Mouse (Mus musculus): Measurements from ENCODE around the gene Unc45a. TPM values are rescaled to one million over a fixed set of nuclear protein-coding genes. Genes with fewer than 3 reads are reported as not detected.

The Unc45a gene
- 29.6 and 36.4 TPM in 2 replicates for polyA plus RNA-seq (2014; fragmentation: Nextera tagmentation; extraction: Ambion mirVana)

DNA sequence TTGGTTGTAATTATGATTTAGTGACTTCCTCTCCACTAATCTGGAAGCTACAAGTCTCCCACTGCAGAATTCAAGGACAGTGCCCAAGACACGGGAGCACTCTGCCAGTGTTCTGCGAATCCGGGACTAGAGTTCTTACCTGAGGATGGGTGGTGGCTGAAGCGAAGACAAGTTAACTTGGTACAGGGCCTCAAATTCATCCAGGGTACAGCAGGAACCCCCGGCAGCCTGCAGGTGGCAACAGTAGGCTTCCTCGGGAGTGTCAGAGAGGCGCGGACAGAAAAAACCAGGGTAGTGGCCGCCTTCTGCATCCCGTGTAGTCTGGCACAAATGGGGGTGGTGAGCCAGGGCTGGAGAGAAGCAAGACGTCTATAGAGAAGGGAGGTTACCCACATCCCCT lies at the start of gene Unc45a:
Gene Unc45a, minus strand, starts transcription at position 213 of the 400 bp plus-strand sequence.
- peak; percentile 78 for DNase-seq (ENCODE audit: low spot score)
- Histone ChIP-seq H3K9ac (ENCODE audit: low read length) (peak within 1 kb of the TSS; percentile 75), H3K4me3 (ENCODE audit: low read depth, low read length) (peak within 1 kb of the TSS; percentile 54), H3K4me1 (ENCODE audit: control insufficient read depth, insufficient read depth, low read length) (peaks cover 29% of the 10 kb centered on the region), H3K9me3 (replicated peaks; ENCODE audit: control insufficient read depth, low read length) (no peaks in the 10 kb centered on the region), H3K27ac (ENCODE audit: low read depth, low read length) (peak within 1 kb of the TSS; percentile 86), H3K4me2 (ENCODE audit: low read length) (peak within 1 kb of the TSS; percentile 85), H3K27me3 (replicated peaks; ENCODE audit: control insufficient read depth, insufficient read depth, low read length) (no peaks in the 10 kb centered on the region), H3K36me3 (ENCODE audit: control insufficient read depth, insufficient read depth, low read length) (peaks cover 21% of the 10 kb centered on the region)
- peak; percentile 42 for ATAC-seq
- WGBS: 1% methylated on average over 11 of the region's 11 CpGs

DNA sequence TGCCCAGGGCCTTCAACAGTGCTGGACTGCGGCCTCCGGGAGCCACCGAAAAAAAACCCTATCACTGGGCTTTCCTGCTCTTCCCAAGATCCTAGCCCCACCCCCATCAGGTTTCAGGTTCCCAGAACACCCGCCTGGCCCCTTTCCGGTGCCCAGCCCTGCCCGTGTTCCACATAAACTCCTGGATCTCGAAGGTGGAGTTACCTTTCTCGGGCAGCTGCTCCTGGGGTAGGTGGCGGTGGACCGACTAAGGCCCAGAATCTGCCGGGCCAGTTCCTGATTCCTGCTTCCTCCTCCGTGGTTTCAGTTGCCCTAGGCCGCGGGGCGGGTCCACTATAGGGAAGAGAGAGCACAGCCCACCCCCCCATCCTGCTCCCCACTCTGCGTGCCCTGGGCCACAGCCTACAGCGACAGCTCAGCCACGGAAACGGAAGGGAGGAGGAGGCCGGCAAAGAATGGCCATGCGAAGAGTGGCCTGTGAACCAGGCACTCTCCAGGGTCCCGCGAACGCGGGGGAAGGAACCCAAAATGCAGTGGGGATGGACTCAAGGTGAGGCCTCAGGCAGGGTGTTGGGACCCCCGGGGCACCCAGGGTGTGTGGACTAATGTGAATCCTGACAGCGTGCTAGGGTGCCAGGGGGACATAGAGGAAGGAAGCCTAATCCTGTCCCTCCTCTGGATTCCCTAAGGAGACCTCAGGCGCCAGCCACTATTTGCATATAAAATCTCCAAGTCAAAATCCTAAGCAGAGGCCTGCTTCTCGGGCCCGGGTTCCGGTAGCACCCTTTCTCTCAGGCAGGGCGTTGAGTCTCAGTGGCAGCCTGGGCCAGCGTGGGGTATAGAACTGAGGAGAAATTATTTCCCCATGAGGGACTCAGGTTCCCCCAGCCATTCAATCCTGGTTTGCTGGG lies 47.1 kb upstream of the Unc45a start, which contains the start of gene Fes:
Gene Fes, minus strand, starts transcription at position 314 of the 911 bp plus-strand sequence.
- H3K4me2 ChIP-seq (ENCODE audit: low read length): peak within 1 kb of the TSS; percentile 24
- no peaks in the 10 kb centered on the region for H3K4me1 ChIP-seq (ENCODE audit: control insufficient read depth, insufficient read depth, low read length)
- no peak for DNase-seq (ENCODE audit: low spot score)
- ATAC-seq: no peak
- WGBS: 14% methylated on average over 33 of the region's 33 CpGs
- H3K4me3 ChIP-seq (ENCODE audit: low read depth, low read length): no peak within 1 kb of the TSS
- peaks cover 19% of the 10 kb centered on the region for H3K27me3 ChIP-seq (replicated peaks; ENCODE audit: control insufficient read depth, insufficient read depth, low read length)
- no peaks in the 10 kb centered on the region for H3K9me3 ChIP-seq (replicated peaks; ENCODE audit: control insufficient read depth, low read length)
- peaks cover 28% of the 10 kb centered on the region for H3K36me3 ChIP-seq (ENCODE audit: control insufficient read depth, insufficient read depth, low read length)
- H3K27ac ChIP-seq (ENCODE audit: low read depth, low read length): no peak within 1 kb of the TSS
- H3K9ac ChIP-seq (ENCODE audit: low read length): peak within 1 kb of the TSS; percentile 43

DNA sequence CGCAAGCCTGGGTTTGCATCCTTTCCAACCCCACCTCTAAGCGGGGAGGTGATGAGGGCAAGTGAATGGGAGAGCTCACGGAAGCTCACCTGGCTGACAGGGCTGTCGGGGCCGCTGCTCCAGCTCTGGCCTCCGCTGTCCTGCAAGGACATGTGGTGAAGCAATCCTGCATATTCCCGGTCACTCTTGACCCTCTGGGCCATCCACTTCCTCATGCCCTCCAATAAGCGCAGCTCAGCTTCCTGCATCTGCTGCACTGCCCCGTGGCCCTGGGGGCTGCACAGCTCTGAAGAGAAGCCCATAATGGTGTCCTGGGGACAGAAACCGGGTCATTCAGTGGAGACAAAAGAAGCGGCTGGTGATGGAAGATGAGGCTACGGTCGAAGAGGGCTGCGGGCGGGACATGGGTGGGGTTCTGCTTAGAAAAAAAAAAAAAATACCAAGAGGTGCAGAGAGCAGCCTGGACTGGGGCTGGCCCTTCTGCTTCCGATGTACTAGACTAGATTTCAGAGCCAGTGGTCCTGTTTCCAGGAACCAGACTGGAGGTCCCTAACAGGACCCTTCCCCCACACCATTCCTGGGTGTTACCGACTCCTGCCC lies 46.3 kb upstream of the Unc45a start:
- peaks cover 19% of the 10 kb centered on the region for H3K27me3 ChIP-seq (replicated peaks; ENCODE audit: control insufficient read depth, insufficient read depth, low read length)
- H3K9me3 ChIP-seq (replicated peaks; ENCODE audit: control insufficient read depth, low read length): no peaks in the 10 kb centered on the region
- peak overlapping the region; percentile 24; the same call in 1 of the 2 replicates for H3K4me2 ChIP-seq (ENCODE audit: low read length)
- H3K4me3 ChIP-seq (ENCODE audit: low read depth, low read length): no peak overlapping the region
- H3K27ac ChIP-seq (ENCODE audit: low read depth, low read length): no peak overlapping the region
- no peak for DNase-seq (ENCODE audit: low spot score)
- WGBS: 32% methylated on average over 17 of the region's 17 CpGs
- H3K36me3 ChIP-seq (ENCODE audit: control insufficient read depth, insufficient read depth, low read length): peaks cover 21% of the 10 kb centered on the region
- ATAC-seq: no peak
- H3K4me1 ChIP-seq (ENCODE audit: control insufficient read depth, insufficient read depth, low read length): no peaks in the 10 kb centered on the region
- H3K9ac ChIP-seq (ENCODE audit: low read length): peak overlapping the region; percentile 43

DNA sequence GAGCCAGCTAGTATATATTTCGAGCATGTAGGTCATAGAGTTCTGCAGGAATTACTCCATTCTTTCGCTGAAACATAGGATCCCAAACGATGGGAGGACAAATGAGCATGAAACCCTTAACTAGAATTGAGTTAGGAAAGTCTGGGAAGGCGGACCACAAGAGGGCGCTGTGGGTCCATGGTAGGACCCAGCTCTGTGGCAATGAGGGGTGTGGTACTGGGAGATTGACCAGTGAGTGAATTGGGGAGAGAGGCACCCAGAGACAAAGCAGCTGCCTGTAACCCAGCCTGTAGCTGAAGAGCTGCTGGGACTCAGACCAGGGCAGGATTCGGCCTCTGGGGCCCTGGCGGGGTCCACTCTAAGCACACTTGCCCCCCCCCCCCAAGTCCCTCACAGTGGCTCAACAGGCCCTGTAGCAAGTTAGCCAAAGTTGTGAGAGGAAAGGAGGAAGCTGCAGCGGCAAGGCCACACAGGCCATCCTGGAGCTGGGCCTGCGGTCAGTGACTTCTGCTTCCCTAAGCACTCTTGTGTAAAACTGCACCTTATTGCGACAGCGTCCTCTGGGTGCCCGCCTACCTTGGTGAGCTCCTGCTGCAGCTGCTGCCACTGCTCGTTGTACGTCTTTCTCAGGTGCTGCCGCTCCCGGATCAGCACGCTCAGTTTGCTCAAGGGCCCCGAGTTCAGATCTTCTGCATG lies 45.6 kb upstream of the Unc45a start:
- 41% methylated on average over 18 of the region's 18 CpGs for WGBS

DNA sequence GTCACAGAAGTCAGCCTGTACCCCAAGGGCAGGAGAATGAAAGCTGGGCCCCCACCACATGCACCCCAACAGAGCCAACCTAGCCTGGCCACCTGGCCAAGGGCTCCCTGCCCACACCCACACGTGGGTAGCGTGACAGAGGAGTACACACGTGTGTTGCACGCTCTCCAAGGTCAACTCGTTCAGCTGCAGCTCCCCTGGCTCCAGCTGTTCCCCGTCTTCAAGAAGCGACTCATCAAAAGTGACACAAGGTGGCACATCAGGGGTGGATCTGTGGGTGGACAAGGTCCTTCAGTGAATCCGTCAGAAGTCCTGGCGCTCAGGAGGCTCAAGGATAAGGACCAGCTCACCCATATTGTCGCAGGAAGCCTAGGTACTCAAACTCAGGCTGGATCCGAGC lies 42.1 kb upstream of the Unc45a start:
- Histone ChIP-seq H3K9ac (ENCODE audit: low read length) (no peak overlapping the region), H3K27me3 (replicated peaks; ENCODE audit: control insufficient read depth, insufficient read depth, low read length) (peaks cover 15% of the 10 kb centered on the region), H3K4me1 (ENCODE audit: control insufficient read depth, insufficient read depth, low read length) (no peaks in the 10 kb centered on the region), H3K27ac (ENCODE audit: low read depth, low read length) (no peak overlapping the region), H3K4me2 (ENCODE audit: low read length) (no peak overlapping the region), H3K4me3 (ENCODE audit: low read depth, low read length) (no peak overlapping the region), H3K36me3 (ENCODE audit: control insufficient read depth, insufficient read depth, low read length) (no peaks in the 10 kb centered on the region), H3K9me3 (replicated peaks; ENCODE audit: control insufficient read depth, low read length) (no peaks in the 10 kb centered on the region)
- DNase-seq (ENCODE audit: low spot score): no peak
- 80% methylated on average over 11 of the region's 11 CpGs for WGBS
- no peak for ATAC-seq

More for the DNA sequence above, 45.6 kb upstream of the Unc45a start:
- no peak overlapping the region for H3K9ac ChIP-seq (ENCODE audit: low read length)
- H3K27ac ChIP-seq (ENCODE audit: low read depth, low read length): no peak overlapping the region
- no peaks in the 10 kb centered on the region for H3K4me1 ChIP-seq (ENCODE audit: control insufficient read depth, insufficient read depth, low read length)
- peaks cover 19% of the 10 kb centered on the region for H3K27me3 ChIP-seq (replicated peaks; ENCODE audit: control insufficient read depth, insufficient read depth, low read length)
- peak; percentile 92 for DNase-seq (ENCODE audit: low spot score)
- H3K4me3 ChIP-seq (ENCODE audit: low read depth, low read length): no peak overlapping the region
- ATAC-seq: peak; percentile 86
- no peaks in the 10 kb centered on the region for H3K9me3 ChIP-seq (replicated peaks; ENCODE audit: control insufficient read depth, low read length)
- H3K4me2 ChIP-seq (ENCODE audit: low read length): no peak overlapping the region
- H3K36me3 ChIP-seq (ENCODE audit: control insufficient read depth, insufficient read depth, low read length): peaks cover 13% of the 10 kb centered on the region

DNA sequence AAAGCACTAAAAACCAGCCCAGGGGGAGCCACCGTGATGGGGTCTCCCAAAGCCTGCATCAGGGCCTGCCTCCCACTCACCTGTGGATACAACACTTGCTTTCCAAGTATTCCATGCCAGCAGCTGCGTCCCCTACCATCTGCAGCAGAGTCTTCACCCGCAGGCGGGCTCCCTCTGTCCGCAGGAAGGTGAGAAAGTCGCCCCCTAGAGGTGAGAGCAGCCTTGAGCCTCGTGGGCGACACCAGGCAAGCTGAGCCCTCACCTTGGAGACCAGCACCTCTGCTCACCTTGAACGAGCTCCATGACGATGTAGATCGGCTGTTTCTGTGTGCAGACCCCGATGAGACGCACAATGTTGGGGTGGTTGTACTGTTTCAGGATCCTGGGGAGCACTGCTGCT lies 38.7 kb upstream of the Unc45a start:
- Histone ChIP-seq H3K27ac (ENCODE audit: low read depth, low read length) (no peak overlapping the region), H3K4me2 (ENCODE audit: low read length) (no peak overlapping the region), H3K27me3 (replicated peaks; ENCODE audit: control insufficient read depth, insufficient read depth, low read length) (no peaks in the 10 kb centered on the region), H3K4me3 (ENCODE audit: low read depth, low read length) (no peak overlapping the region), H3K9ac (ENCODE audit: low read length) (no peak overlapping the region), H3K4me1 (ENCODE audit: control insufficient read depth, insufficient read depth, low read length) (no peaks in the 10 kb centered on the region), H3K9me3 (replicated peaks; ENCODE audit: control insufficient read depth, low read length) (no peaks in the 10 kb centered on the region), H3K36me3 (ENCODE audit: control insufficient read depth, insufficient read depth, low read length) (no peaks in the 10 kb centered on the region)
- 67% methylated on average over 13 of the region's 13 CpGs for WGBS
- no peak for DNase-seq (ENCODE audit: low spot score)
- ATAC-seq: no peak

DNA sequence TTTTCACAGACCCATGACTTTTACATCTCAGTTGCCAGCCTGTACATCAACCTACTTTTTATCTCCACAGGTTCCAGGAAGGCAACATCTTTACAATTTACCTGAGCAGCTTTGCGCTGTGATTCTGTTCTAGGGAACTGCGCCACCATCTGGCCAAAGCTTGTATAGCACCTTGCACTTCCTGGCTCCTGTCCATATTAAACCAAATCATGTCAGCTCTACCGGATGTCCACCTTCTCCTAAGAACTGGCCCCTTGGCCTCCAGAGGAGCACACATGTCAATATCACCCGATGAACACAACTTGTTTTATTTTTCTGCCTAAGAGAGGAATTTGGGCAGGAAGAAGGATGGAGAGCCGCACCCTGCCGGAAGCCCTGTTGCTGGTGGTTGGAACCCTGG lies 36.7 kb upstream of the Unc45a start:
- H3K4me1 ChIP-seq (ENCODE audit: control insufficient read depth, insufficient read depth, low read length): no peaks in the 10 kb centered on the region
- H3K27me3 ChIP-seq (replicated peaks; ENCODE audit: control insufficient read depth, insufficient read depth, low read length): no peaks in the 10 kb centered on the region
- H3K27ac ChIP-seq (ENCODE audit: low read depth, low read length): no peak overlapping the region
- WGBS: 39% methylated on average over 6 of the region's 6 CpGs
- no peak overlapping the region for H3K9ac ChIP-seq (ENCODE audit: low read length)
- H3K9me3 ChIP-seq (replicated peaks; ENCODE audit: control insufficient read depth, low read length): no peaks in the 10 kb centered on the region
- no peak overlapping the region for H3K4me2 ChIP-seq (ENCODE audit: low read length)
- H3K4me3 ChIP-seq (ENCODE audit: low read depth, low read length): no peak overlapping the region
- ATAC-seq (no peak), DNase-seq (ENCODE audit: low spot score) (peak; percentile 42)
- no peaks in the 10 kb centered on the region for H3K36me3 ChIP-seq (ENCODE audit: control insufficient read depth, insufficient read depth, low read length)

DNA sequence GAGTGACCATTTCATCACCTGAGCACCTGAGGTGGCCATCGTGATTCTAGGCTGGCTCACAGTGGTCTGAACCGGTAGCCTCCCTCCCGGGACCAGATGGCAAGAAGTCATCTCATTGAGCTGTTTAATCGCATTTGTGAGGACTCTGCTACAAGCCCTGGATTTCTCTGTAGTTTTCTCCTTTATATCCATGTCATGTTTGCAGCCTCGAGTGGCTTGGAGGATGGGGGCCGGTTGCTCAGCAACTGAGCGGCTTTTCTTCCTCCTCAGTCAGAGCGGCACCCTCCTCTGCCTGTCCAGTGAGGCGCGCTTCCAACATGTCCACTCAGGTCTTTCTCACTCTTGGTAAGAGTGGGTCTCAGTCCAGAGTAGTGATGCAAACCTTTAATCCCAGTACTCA lies 35.4 kb upstream of the Unc45a start:
- Histone ChIP-seq H3K4me2 (ENCODE audit: low read length) (no peak overlapping the region), H3K27ac (ENCODE audit: low read depth, low read length) (no peak overlapping the region), H3K4me1 (ENCODE audit: control insufficient read depth, insufficient read depth, low read length) (no peaks in the 10 kb centered on the region), H3K9me3 (replicated peaks; ENCODE audit: control insufficient read depth, low read length) (no peaks in the 10 kb centered on the region), H3K9ac (ENCODE audit: low read length) (no peak overlapping the region), H3K27me3 (replicated peaks; ENCODE audit: control insufficient read depth, insufficient read depth, low read length) (no peaks in the 10 kb centered on the region), H3K36me3 (ENCODE audit: control insufficient read depth, insufficient read depth, low read length) (no peaks in the 10 kb centered on the region), H3K4me3 (ENCODE audit: low read depth, low read length) (no peak overlapping the region)
- 79% methylated on average over 10 of the region's 10 CpGs for WGBS
- ATAC-seq (no peak), DNase-seq (ENCODE audit: low spot score) (no peak)
